Mouse (Mus musculus) forebrain, embryonic 16.5 days (tissue): Measurements from ENCODE around the gene Igflr1. TPM values are rescaled to one million over a fixed set of nuclear protein-coding genes. Genes with fewer than 3 reads are reported as not detected.

ENCODE experiments used
- ATAC-seq: fragments of 200-750 bp; cut with Nextera tagmentation; 2 replicates; pipeline ENCODE4 v1.8.0; 2017; ENCODE audit warnings: mild to moderate bottlenecking, moderate library complexity
- H3K27ac ChIP-seq: fragments of 300-500 bp; sonication (generic); 2 replicates; pipeline ENCODE4 v1.5.1; 2014; ENCODE audit warnings: low read length, control low read depth
- H3K27me3 ChIP-seq: fragments of 300-500 bp; sonication (generic); replicated peaks from 2 replicates; pipeline ENCODE4 v1.6.1; 2014; ENCODE audit warnings: low read length; ENCODE audit not compliant: control insufficient read depth, insufficient read depth
- H3K36me3 ChIP-seq: fragments of 300-500 bp; sonication (generic); 2 replicates; pipeline ENCODE4 v1.6.1; 2014; ENCODE audit not compliant: control insufficient read depth, insufficient read depth
- H3K4me1 ChIP-seq: fragments of 300-500 bp; sonication (generic); replicated peaks from 2 replicates; pipeline ENCODE4 v1.6.1; 2014; ENCODE audit warnings: low read length; ENCODE audit not compliant: control insufficient read depth, insufficient read depth
- H3K4me2 ChIP-seq: fragments of 300-500 bp; sonication (generic); 2 replicates; pipeline ENCODE4 v1.6.1; 2014; ENCODE audit warnings: mild to moderate bottlenecking, low read length, control low read depth
- H3K4me3 ChIP-seq: fragments of 300-500 bp; sonication (generic); replicated peaks from 2 replicates; pipeline ENCODE4 v1.5.1; 2014; ENCODE audit warnings: mild to moderate bottlenecking, low read length, control low read depth
- H3K9ac ChIP-seq: fragments of 300-500 bp; sonication (generic); replicated peaks from 2 replicates; pipeline ENCODE4 v1.6.1; 2014; ENCODE audit warnings: low read depth, low read length, control low read depth
- H3K9me3 ChIP-seq: fragments of 300-500 bp; sonication (generic); 2 replicates; pipeline ENCODE4 v1.6.1; 2016; ENCODE audit warnings: low read length; ENCODE audit not compliant: control insufficient read depth
- WGBS: fragments of 180-500 bp; shearing (Covaris S2); extraction: QIAGEN DNeasy Blood & Tissue Kit; methylation state at CpG from one replicate; pipeline ENCODE4 v1.1.7; 2014; 5-methylcytosine and 5-hydroxymethylcytosine counted together
- polyA plus RNA-seq: library from polyadenylated mRNA; unstranded; fragments of >200 nt; fragmentation: Nextera tagmentation; extraction: Ambion mirVana; gene quantifications from 2 replicates; pipeline ENCODE4 v1.2.1, GENCODE M21; 2015

The Igflr1 gene
- polyA plus RNA-seq, 1 experiment from 2014 or later, result 6.3 TPM

GRCm38 (mm10) chr7:30591605-30591951 lies 26.4 kb downstream of the Igflr1 start:
- no peaks in the 10 kb centered on the region for H3K9me3 ChIP-seq
- no peak overlapping the region for H3K27ac ChIP-seq
- H3K4me3 ChIP-seq, result no peak overlapping the region
- H3K27me3 ChIP-seq, result no peaks in the 10 kb centered on the region
- H3K9ac ChIP-seq, result no peak overlapping the region
- 29% methylated on average over 4 of the region's 4 CpGs for WGBS
- no peak overlapping the region for H3K4me2 ChIP-seq
- no peak for ATAC-seq
- peaks cover 19% of the 10 kb centered on the region for H3K4me1 ChIP-seq
- H3K36me3 ChIP-seq, result no peaks in the 10 kb centered on the region

GRCm38 (mm10) chr7:30592772-30593423 lies 27.7 kb downstream of the Igflr1 start:
- Histone ChIP-seq H3K27me3 (no peaks in the 10 kb centered on the region), H3K4me1 (peaks cover 6% of the 10 kb centered on the region; the same call in 1 of the 2 replicates), H3K27ac (no peak overlapping the region), H3K9me3 (no peaks in the 10 kb centered on the region), H3K9ac (no peak overlapping the region), H3K4me3 (no peak overlapping the region), H3K36me3 (no peaks in the 10 kb centered on the region), H3K4me2 (no peak overlapping the region)
- ATAC-seq, result no peak
- whole genome bisulfite sequencing, result 58% methylated on average over 5 of the region's 5 CpGs

- H3K36me3 ChIP-seq, result no peaks in the 10 kb centered on the region
- no peak overlapping the region for H3K9ac ChIP-seq
- no peak overlapping the region for H3K27ac ChIP-seq
- H3K4me3 ChIP-seq, result no peak overlapping the region
- H3K27me3 ChIP-seq, result no peaks in the 10 kb centered on the region
- no peak overlapping the region for H3K4me2 ChIP-seq
- no peaks in the 10 kb centered on the region for H3K9me3 ChIP-seq
- H3K4me1 ChIP-seq, result peaks cover 6% of the 10 kb centered on the region; the same call in 1 of the 2 replicates
- 74% methylated on average over 10 of the region's 10 CpGs for WGBS
- ATAC-seq, result no peak
These were observed 28.6 kb downstream of the Igflr1 start for GRCm38 (mm10) chr7:30593579-30594509.

- H3K4me3 ChIP-seq, result no peak overlapping the region
- no peaks in the 10 kb centered on the region for H3K36me3 ChIP-seq
- H3K9me3 ChIP-seq, result no peaks in the 10 kb centered on the region
- WGBS, result 63% methylated on average over 4 of the region's 4 CpGs
- H3K4me1 ChIP-seq, result peaks cover 6% of the 10 kb centered on the region; the same call in 1 of the 2 replicates
- H3K9ac ChIP-seq, result no peak overlapping the region
- no peak overlapping the region for H3K4me2 ChIP-seq
- ATAC-seq, result no peak
- H3K27ac ChIP-seq, result no peak overlapping the region
- H3K27me3 ChIP-seq, result no peaks in the 10 kb centered on the region
These were observed 29.3 kb downstream of the Igflr1 start for GRCm38 (mm10) chr7:30594510-30595024.

- no peaks in the 10 kb centered on the region for H3K9me3 ChIP-seq
- H3K9ac ChIP-seq, result no peak overlapping the region
- H3K4me3 ChIP-seq, result no peak overlapping the region
- H3K27me3 ChIP-seq, result no peaks in the 10 kb centered on the region
- peaks cover 12% of the 10 kb centered on the region for H3K4me1 ChIP-seq
- no peak overlapping the region for H3K4me2 ChIP-seq
- H3K27ac ChIP-seq, result no peak overlapping the region
- WGBS, result 83% methylated on average over 5 of the region's 5 CpGs
- no peaks in the 10 kb centered on the region for H3K36me3 ChIP-seq
- ATAC-seq, result no peak
These were observed 30.9 kb downstream of the Igflr1 start for GRCm38 (mm10) chr7:30596093-30596492.

GRCm38 (mm10) chr7:30596811-30597210 lies 31.6 kb downstream of the Igflr1 start:
- Histone ChIP-seq H3K4me3 (no peak overlapping the region), H3K9ac (no peak overlapping the region)
- WGBS, result 39% methylated on average over 5 of the region's 5 CpGs

GRCm38 (mm10) chr7:30598786-30599185 lies 33.6 kb downstream of the Igflr1 start, which contains the start of gene Zbtb32:
Gene Zbtb32, minus strand, starts transcription at chr7:30598909.
- H3K4me2 ChIP-seq, result peak within 1 kb of the TSS; percentile 34
- WGBS, result 95% methylated on average over 12 of the region's 12 CpGs
- ATAC-seq, result no peak
- no peaks in the 10 kb centered on the region for H3K9me3 ChIP-seq
- no peaks in the 10 kb centered on the region for H3K27me3 ChIP-seq
- no peaks in the 10 kb centered on the region for H3K36me3 ChIP-seq
- no peak within 1 kb of the TSS for H3K27ac ChIP-seq
- peak within 1 kb of the TSS; percentile 15 for H3K4me3 ChIP-seq
- H3K9ac ChIP-seq, result no peak within 1 kb of the TSS
- H3K4me1 ChIP-seq, result peaks cover 12% of the 10 kb centered on the region

More at GRCm38 (mm10) chr7:30596811-30597210, 31.6 kb downstream of the Igflr1 start:
- no peak overlapping the region for H3K27ac ChIP-seq
- H3K27me3 ChIP-seq, result no peaks in the 10 kb centered on the region
- ATAC-seq, result no peak
- H3K9me3 ChIP-seq, result no peaks in the 10 kb centered on the region
- H3K36me3 ChIP-seq, result no peaks in the 10 kb centered on the region
- peaks cover 12% of the 10 kb centered on the region for H3K4me1 ChIP-seq
- no peak overlapping the region for H3K4me2 ChIP-seq

- Histone ChIP-seq H3K4me1 (peaks cover 12% of the 10 kb centered on the region), H3K9me3 (no peaks in the 10 kb centered on the region), H3K4me2 (peak overlapping the region; percentile 34), H3K27ac (peak overlapping the region; percentile 34; the same call in 1 of the 2 replicates), H3K9ac (no peak overlapping the region), H3K27me3 (no peaks in the 10 kb centered on the region), H3K36me3 (no peaks in the 10 kb centered on the region), H3K4me3 (peak overlapping the region; percentile 19)
- ATAC-seq, result peak; percentile 99
- 0% methylated on average over 16 of the region's 16 CpGs for WGBS
These were observed 34.7 kb downstream of the Igflr1 start for GRCm38 (mm10) chr7:30599933-30600353.

GRCm38 (mm10) chr7:30600651-30601050 lies 35.4 kb downstream of the Igflr1 start:
- Histone ChIP-seq H3K9ac (no peak overlapping the region), H3K9me3 (no peaks in the 10 kb centered on the region), H3K4me3 (no peak overlapping the region), H3K27me3 (no peaks in the 10 kb centered on the region), H3K4me1 (peaks cover 12% of the 10 kb centered on the region), H3K4me2 (peak overlapping the region; percentile 34; the same call in 1 of the 2 replicates), H3K36me3 (no peaks in the 10 kb centered on the region), H3K27ac (no peak overlapping the region)
- no peak for ATAC-seq
- WGBS, result 69% methylated on average over 7 of the region's 7 CpGs
